Mouse (Mus musculus): ENCODE data around the gene Fgfrl1. TPM values are rescaled to one million over a fixed set of nuclear protein-coding genes. Genes with fewer than 3 reads are reported as not detected.

The Fgfrl1 gene
- total RNA-seq (2012; rRNA removed), result 15.5 and 18.9 TPM in 2 replicates

DNA sequence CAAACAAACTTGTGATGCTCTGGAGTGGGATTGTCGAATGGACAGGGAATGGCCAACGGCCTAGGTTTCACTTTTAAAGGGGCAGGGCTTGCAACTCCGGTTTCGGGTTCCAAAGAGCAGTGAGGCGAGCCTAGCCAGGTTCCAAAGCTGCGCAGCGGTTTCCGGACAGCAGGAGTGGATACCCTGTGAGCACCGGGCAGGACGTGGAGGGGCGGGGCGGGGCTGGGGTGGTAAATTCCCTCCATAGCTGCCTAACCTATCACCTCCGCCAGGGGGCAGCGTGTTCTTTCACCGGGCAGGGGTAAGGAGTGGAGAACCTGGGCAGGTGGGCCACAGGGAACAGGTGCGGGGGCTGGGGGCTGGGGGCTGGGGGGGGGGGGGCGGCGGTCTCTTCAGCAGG is at the start of gene Fgfrl1:
Fgfrl1 (plus strand) TSS at position 112 of the 400 bp plus-strand sequence.
- Histone ChIP-seq H3K4me3 (ENCODE audit: insufficient read depth in 1 of 2, low read depth in 1 of 2, low read length in 2 of 2, poor library complexity in 1 of 2, severe bottlenecking in 1 of 2) (peak within 1 kb of the TSS in 1 of 2 experiments; percentile 58; a peak in 3 of 4 replicates), H3K27ac (ENCODE audit: insufficient read depth, low read depth, low read length, poor library complexity, severe bottlenecking) (no peak within 1 kb of the TSS), H3K4me1 (ENCODE audit: control insufficient read depth in 2 of 2, insufficient read depth in 2 of 2, low read length in 2 of 2, poor library complexity in 1 of 2) (peaks cover 0 to 4% of the 10 kb centered on the region in 2 experiments; a peak in 1 of 4 replicates), H3K9me3 (ENCODE audit: control insufficient read depth, insufficient read depth, low read depth, low read length) (no peaks in the 10 kb centered on the region), H3K9ac (ENCODE audit: insufficient read depth, low read depth, low read length, poor library complexity, severe bottlenecking) (no peak within 1 kb of the TSS), H3K36me3 (ENCODE audit: control insufficient read depth, insufficient read depth, low read length, poor library complexity, severe bottlenecking) (no peaks in the 10 kb centered on the region)
- TF ChIP-seq CHD2 (IDR thresholded peaks at IDR 0.05; ENCODE audit: low read depth, low read length) (no peak), MAFK (IDR thresholded peaks at IDR 0.05; ENCODE audit: insufficient read depth, low read depth, low read length) (no peak), ZC3H11A (IDR thresholded peaks at IDR 0.05; ENCODE audit: borderline replicate concordance, low read depth, low read length) (no peak), ZNF384 (IDR thresholded peaks at IDR 0.05; ENCODE audit: low read depth, low read length) (no peak), HCFC1 (IDR thresholded peaks at IDR 0.05; ENCODE audit: borderline replicate concordance, insufficient read depth, low read length) (no peak)
- in situ Hi-C loops (cut with MboI; ENCODE audit: low sequenced_read_pairs in 2 of 2, unreplicated experiment in 2 of 2), result no loop called here
- DNase-seq (ENCODE audit: low read depth, low spot score), result peak; percentile 62

DNA sequence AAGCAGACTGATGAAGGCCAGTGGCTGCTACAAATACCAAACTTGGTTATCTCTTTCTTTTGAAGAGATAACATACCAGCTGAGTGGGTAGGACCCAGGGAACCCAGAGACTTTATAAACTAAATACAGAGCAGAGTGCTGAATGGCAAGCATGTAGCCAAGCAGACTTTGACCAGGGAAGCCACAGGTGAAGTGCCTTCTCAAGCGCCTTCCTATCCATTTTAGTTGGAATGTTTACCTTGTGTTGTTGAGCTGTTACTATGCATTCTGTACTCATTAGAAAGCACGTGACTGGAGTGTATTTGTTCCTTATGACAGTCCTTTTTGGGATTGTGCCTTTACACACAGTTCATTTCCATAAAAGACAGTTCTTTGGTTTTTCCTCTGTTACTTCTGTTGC is 48.5 kb upstream of the Fgfrl1 start:
- Histone ChIP-seq H3K27ac (ENCODE audit: insufficient read depth, low read depth, low read length, poor library complexity, severe bottlenecking) (no peak overlapping the region), H3K4me1 (ENCODE audit: control insufficient read depth in 2 of 2, insufficient read depth in 2 of 2, low read length in 2 of 2, poor library complexity in 1 of 2) (no peaks in the 10 kb centered on the region), H3K9ac (ENCODE audit: insufficient read depth, low read depth, low read length, poor library complexity, severe bottlenecking) (no peak overlapping the region), H3K4me3 (ENCODE audit: insufficient read depth in 1 of 2, low read depth in 1 of 2, low read length in 2 of 2, poor library complexity in 1 of 2, severe bottlenecking in 1 of 2) (no peak overlapping the region), H3K36me3 (ENCODE audit: control insufficient read depth, insufficient read depth, low read length, poor library complexity, severe bottlenecking) (peaks cover 8% of the 10 kb centered on the region; the same call in 1 of the 2 replicates), H3K9me3 (ENCODE audit: control insufficient read depth, insufficient read depth, low read depth, low read length) (no peaks in the 10 kb centered on the region)
- DNase-seq (ENCODE audit: low read depth, low spot score), result no peak
- TF ChIP-seq ZNF384 (IDR thresholded peaks at IDR 0.05; ENCODE audit: low read depth, low read length) (no peak), ZC3H11A (IDR thresholded peaks at IDR 0.05; ENCODE audit: borderline replicate concordance, low read depth, low read length) (no peak), CHD2 (IDR thresholded peaks at IDR 0.05; ENCODE audit: low read depth, low read length) (no peak), MAFK (IDR thresholded peaks at IDR 0.05; ENCODE audit: insufficient read depth, low read depth, low read length) (no peak), HCFC1 (IDR thresholded peaks at IDR 0.05; ENCODE audit: borderline replicate concordance, insufficient read depth, low read length) (no peak)
- in situ Hi-C loops (cut with MboI; ENCODE audit: low sequenced_read_pairs in 2 of 2, unreplicated experiment in 2 of 2), result no loop called here

DNA sequence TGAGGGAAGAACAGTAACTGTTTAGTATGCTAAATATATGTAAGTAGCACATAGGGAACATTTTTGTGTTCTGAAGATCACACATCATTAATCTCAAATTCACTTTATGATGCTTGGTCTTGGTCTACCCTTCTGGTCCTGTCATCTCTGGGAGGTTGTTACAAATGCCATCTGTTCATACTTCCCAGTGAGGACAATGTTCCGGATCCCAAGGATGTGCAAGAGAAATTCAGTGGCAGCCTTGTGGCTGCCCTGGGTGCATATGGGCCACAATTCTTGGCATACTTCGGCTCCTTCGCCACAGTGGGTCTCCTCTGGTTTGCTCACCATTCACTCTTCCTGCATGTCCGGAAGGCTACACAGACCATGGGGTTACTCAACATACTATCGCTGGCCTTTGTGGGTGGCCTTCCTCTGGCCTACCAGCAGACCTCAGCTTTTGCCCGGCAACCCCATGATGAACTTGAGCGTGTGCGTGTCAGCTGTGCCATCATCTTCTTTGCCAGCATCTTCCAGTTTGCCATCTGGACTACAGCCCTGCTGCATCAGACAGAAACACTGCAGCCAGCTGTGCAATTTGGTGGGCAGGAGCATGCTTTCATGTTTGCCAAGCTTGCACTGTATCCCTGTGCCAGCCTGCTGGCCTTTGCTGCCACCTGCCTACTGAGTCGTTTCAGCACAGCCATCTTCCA is 46.4 kb upstream of the Fgfrl1 start:
- Histone ChIP-seq H3K4me3 (ENCODE audit: insufficient read depth in 1 of 2, low read depth in 1 of 2, low read length in 2 of 2, poor library complexity in 1 of 2, severe bottlenecking in 1 of 2) (no peak overlapping the region), H3K9ac (ENCODE audit: insufficient read depth, low read depth, low read length, poor library complexity, severe bottlenecking) (no peak overlapping the region), H3K36me3 (ENCODE audit: control insufficient read depth, insufficient read depth, low read length, poor library complexity, severe bottlenecking) (peaks cover 18% of the 10 kb centered on the region), H3K9me3 (ENCODE audit: control insufficient read depth, insufficient read depth, low read depth, low read length) (no peaks in the 10 kb centered on the region), H3K4me1 (ENCODE audit: control insufficient read depth in 2 of 2, insufficient read depth in 2 of 2, low read length in 2 of 2, poor library complexity in 1 of 2) (no peaks in the 10 kb centered on the region), H3K27ac (ENCODE audit: insufficient read depth, low read depth, low read length, poor library complexity, severe bottlenecking) (no peak overlapping the region)
- DNase-seq (ENCODE audit: low read depth, low spot score), result no peak
- in situ Hi-C loops (cut with MboI; ENCODE audit: low sequenced_read_pairs in 2 of 2, unreplicated experiment in 2 of 2), result no loop called here
- TF ChIP-seq ZNF384 (IDR thresholded peaks at IDR 0.05; ENCODE audit: low read depth, low read length) (no peak), CHD2 (IDR thresholded peaks at IDR 0.05; ENCODE audit: low read depth, low read length) (no peak), MAFK (IDR thresholded peaks at IDR 0.05; ENCODE audit: insufficient read depth, low read depth, low read length) (no peak), ZC3H11A (IDR thresholded peaks at IDR 0.05; ENCODE audit: borderline replicate concordance, low read depth, low read length) (no peak), HCFC1 (IDR thresholded peaks at IDR 0.05; ENCODE audit: borderline replicate concordance, insufficient read depth, low read length) (no peak)

DNA sequence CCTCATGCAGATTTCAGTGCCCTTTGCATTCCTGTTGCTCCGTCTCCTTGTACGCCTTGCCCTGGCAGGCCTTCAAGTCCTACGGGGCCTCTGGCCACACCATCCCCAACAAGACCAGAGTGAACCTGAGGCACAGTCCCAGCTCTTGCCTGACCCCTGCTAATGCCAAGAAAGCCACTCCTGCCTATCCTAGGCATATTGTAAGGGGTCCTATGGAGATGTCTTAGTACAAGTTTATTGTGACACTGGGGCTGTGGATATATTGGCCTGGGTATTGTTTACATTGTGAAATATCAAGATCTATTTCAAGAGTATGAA is 45.9 kb upstream of the Fgfrl1 start:
- no peaks in the 10 kb centered on the region for H3K9me3 ChIP-seq (ENCODE audit: control insufficient read depth, insufficient read depth, low read depth, low read length)
- no peak overlapping the region for H3K9ac ChIP-seq (ENCODE audit: insufficient read depth, low read depth, low read length, poor library complexity, severe bottlenecking)
- H3K4me3 ChIP-seq (ENCODE audit: insufficient read depth in 1 of 2, low read depth in 1 of 2, low read length in 2 of 2, poor library complexity in 1 of 2, severe bottlenecking in 1 of 2), result no peak overlapping the region
- in situ Hi-C loops (cut with MboI; ENCODE audit: low sequenced_read_pairs in 2 of 2, unreplicated experiment in 2 of 2), result no loop called here
- TF ChIP-seq HCFC1 (IDR thresholded peaks at IDR 0.05; ENCODE audit: borderline replicate concordance, insufficient read depth, low read length) (no peak), MAFK (IDR thresholded peaks at IDR 0.05; ENCODE audit: insufficient read depth, low read depth, low read length) (no peak), ZC3H11A (IDR thresholded peaks at IDR 0.05; ENCODE audit: borderline replicate concordance, low read depth, low read length) (no peak), CHD2 (IDR thresholded peaks at IDR 0.05; ENCODE audit: low read depth, low read length) (no peak), ZNF384 (IDR thresholded peaks at IDR 0.05; ENCODE audit: low read depth, low read length) (no peak)
- H3K4me1 ChIP-seq (ENCODE audit: control insufficient read depth in 2 of 2, insufficient read depth in 2 of 2, low read length in 2 of 2, poor library complexity in 1 of 2), result no peaks in the 10 kb centered on the region
- H3K27ac ChIP-seq (ENCODE audit: insufficient read depth, low read depth, low read length, poor library complexity, severe bottlenecking), result no peak overlapping the region
- DNase-seq (ENCODE audit: low read depth, low spot score), result no peak
- peaks cover 18% of the 10 kb centered on the region for H3K36me3 ChIP-seq (ENCODE audit: control insufficient read depth, insufficient read depth, low read length, poor library complexity, severe bottlenecking)

All from ES-E14 (cell line).